Mouse (Mus musculus) neural tube, embryonic 11.5 days (tissue): Measurements from ENCODE around the gene Coa4. TPM values are rescaled to one million over a fixed set of nuclear protein-coding genes. Genes with fewer than 3 reads are reported as not detected.
A peak's percentile ranks its signal among the peaks of the same experiment; 100 is the strongest.

Source experiments
- ATAC-seq: fragments of 200-750 bp; cut with Nextera tagmentation; 2 replicates; pipeline ENCODE4 v1.8.0; 2017; ENCODE audit warnings: moderate number of reproducible peaks, mild to moderate bottlenecking, moderate TSS enrichment, moderate library complexity; ENCODE audit not compliant: insufficient read depth, low FRiP score, low TSS enrichment
- DNase-seq: peaks from one replicate; pipeline ENCODE4 v3.0.0-alpha.2; 2015; ENCODE audit warnings: low spot score
- H3K27ac ChIP-seq: fragments of 300-500 bp; sonication (generic); 2 replicates; pipeline ENCODE4 v1.5.1; 2014; ENCODE audit warnings: low read depth, mild to moderate bottlenecking, low read length
- H3K27me3 ChIP-seq: fragments of 300-500 bp; sonication (generic); 2 replicates; pipeline ENCODE4 v1.6.1; 2014; ENCODE audit warnings: mild to moderate bottlenecking, low read length, mixed read lengths; ENCODE audit not compliant: control insufficient read depth, insufficient read depth
- H3K36me3 ChIP-seq: fragments of 300-500 bp; sonication (generic); 2 replicates; pipeline ENCODE4 v1.6.1; 2014; ENCODE audit warnings: mild to moderate bottlenecking, low read length, moderate library complexity, mixed read lengths; ENCODE audit not compliant: control insufficient read depth, insufficient read depth
- H3K4me1 ChIP-seq: fragments of 300-500 bp; sonication (generic); 2 replicates; pipeline ENCODE4 v1.6.1; 2014; ENCODE audit warnings: low read length, mixed read lengths; ENCODE audit not compliant: control insufficient read depth, insufficient read depth
- H3K4me2 ChIP-seq: fragments of 300-500 bp; sonication (generic); 2 replicates; pipeline ENCODE4 v1.6.1; 2014; ENCODE audit warnings: low read depth, mild to moderate bottlenecking, moderate library complexity
- H3K4me3 ChIP-seq: fragments of 300-500 bp; sonication (generic); 2 replicates; pipeline ENCODE4 v1.5.1; 2014; ENCODE audit warnings: low read depth, low read length
- H3K9ac ChIP-seq: fragments of 300-500 bp; sonication (generic); 2 replicates; pipeline ENCODE4 v1.6.1; 2014; ENCODE audit warnings: mild to moderate bottlenecking, low read length
- H3K9me3 ChIP-seq: fragments of 300-500 bp; sonication (generic); 2 replicates; pipeline ENCODE4 v1.6.1; 2016; ENCODE audit warnings: low read length; ENCODE audit not compliant: control insufficient read depth
- WGBS: fragments of 180-500 bp; shearing (Covaris S2); extraction: QIAGEN DNeasy Blood & Tissue Kit; methylation state at CpG from one replicate; pipeline ENCODE4 v1.1.7; 2014; 5-methylcytosine and 5-hydroxymethylcytosine counted together
- polyA plus RNA-seq: library from polyadenylated mRNA; unstranded; fragments of >200 nt; fragmentation: Nextera tagmentation; extraction: Ambion mirVana; gene quantifications from 2 replicates; pipeline ENCODE4 v1.2.1, GENCODE M21; 2014

The Coa4 gene
- polyA plus RNA-seq, 1 experiment from 2014 or later, result 20.0 TPM

GRCm38 (mm10) chr7:100495581-100496251 is 41.2 kb upstream of the Coa4 start:
- H3K9ac ChIP-seq, result no peak overlapping the region
- 0 out of 2 replicates have a peak overlapping the region, but pooled peaks have one; percentile 20 for H3K27ac ChIP-seq
- peak; percentile 48 for DNase-seq
- H3K4me3 ChIP-seq, result no peak overlapping the region; the same call in 1 of the 2 replicates
- no peaks in the 10 kb centered on the region for H3K9me3 ChIP-seq
- peaks cover 20% of the 10 kb centered on the region for H3K4me1 ChIP-seq
- 33% methylated on average over 11 of the region's 11 CpGs for WGBS
- peak overlapping the region; percentile 6 for H3K4me2 ChIP-seq
- ATAC-seq, result 0 out of 2 replicates have a peak, but pooled peaks have one; percentile 29
- peaks cover 2% of the 10 kb centered on the region; the same call in 1 of the 2 replicates for H3K36me3 ChIP-seq
- H3K27me3 ChIP-seq, result no peaks in the 10 kb centered on the region

GRCm38 (mm10) chr7:100496371-100496770 is 40.5 kb upstream of the Coa4 start:
- peaks cover 20% of the 10 kb centered on the region for H3K4me1 ChIP-seq
- peaks cover 2% of the 10 kb centered on the region; the same call in 1 of the 2 replicates for H3K36me3 ChIP-seq
- H3K27ac ChIP-seq, result no peak overlapping the region
- no peak for ATAC-seq
- H3K9me3 ChIP-seq, result no peaks in the 10 kb centered on the region
- peak overlapping the region; percentile 6; the same call in 1 of the 2 replicates for H3K4me2 ChIP-seq
- H3K4me3 ChIP-seq, result no peak overlapping the region
- no peak for DNase-seq
- 91% methylated on average over 6 of the region's 6 CpGs for WGBS
- no peak overlapping the region for H3K9ac ChIP-seq
- H3K27me3 ChIP-seq, result no peaks in the 10 kb centered on the region

- Histone ChIP-seq H3K27ac (no peak overlapping the region), H3K36me3 (peaks cover 2% of the 10 kb centered on the region; the same call in 1 of the 2 replicates), H3K9ac (no peak overlapping the region), H3K4me1 (peaks cover 20% of the 10 kb centered on the region), H3K4me3 (no peak overlapping the region), H3K9me3 (no peaks in the 10 kb centered on the region), H3K27me3 (no peaks in the 10 kb centered on the region), H3K4me2 (no peak overlapping the region)
- DNase-seq (no peak), ATAC-seq (no peak)
- 100% methylated on average over 9 of the region's 9 CpGs for WGBS
These were observed 40.1 kb upstream of the Coa4 start for GRCm38 (mm10) chr7:100496791-100497190.

- Histone ChIP-seq H3K4me3 (no peak overlapping the region), H3K36me3 (peaks cover 2% of the 10 kb centered on the region; the same call in 1 of the 2 replicates), H3K4me1 (peaks cover 20% of the 10 kb centered on the region), H3K9me3 (no peaks in the 10 kb centered on the region), H3K27me3 (no peaks in the 10 kb centered on the region), H3K4me2 (no peak overlapping the region), H3K9ac (no peak overlapping the region), H3K27ac (no peak overlapping the region)
- DNase-seq (no peak), ATAC-seq (no peak)
- WGBS, result 82% methylated on average over 4 of the region's 4 CpGs
These were observed 39.5 kb upstream of the Coa4 start for GRCm38 (mm10) chr7:100497402-100497801.

GRCm38 (mm10) chr7:100497982-100498381 is 38.9 kb upstream of the Coa4 start:
- H3K4me3 ChIP-seq, result no peak overlapping the region
- H3K27me3 ChIP-seq, result no peaks in the 10 kb centered on the region
- WGBS, result 86% methylated on average over 13 of the region's 13 CpGs
- no peak overlapping the region for H3K4me2 ChIP-seq
- DNase-seq (no peak), ATAC-seq (no peak)
- no peak overlapping the region for H3K9ac ChIP-seq
- no peaks in the 10 kb centered on the region for H3K9me3 ChIP-seq
- H3K36me3 ChIP-seq, result peaks cover 2% of the 10 kb centered on the region; the same call in 1 of the 2 replicates
- H3K27ac ChIP-seq, result no peak overlapping the region
- H3K4me1 ChIP-seq, result peaks cover 16% of the 10 kb centered on the region; the same call in 1 of the 2 replicates

GRCm38 (mm10) chr7:100499465-100499864 is 37.4 kb upstream of the Coa4 start:
- H3K4me2 ChIP-seq, result no peak overlapping the region
- H3K9ac ChIP-seq, result no peak overlapping the region
- no peaks in the 10 kb centered on the region for H3K27me3 ChIP-seq
- ATAC-seq, result no peak
- H3K4me1 ChIP-seq, result peaks cover 7% of the 10 kb centered on the region; the same call in 1 of the 2 replicates
- no peak for DNase-seq
- H3K9me3 ChIP-seq, result no peaks in the 10 kb centered on the region
- no peak overlapping the region for H3K4me3 ChIP-seq
- H3K27ac ChIP-seq, result no peak overlapping the region
- H3K36me3 ChIP-seq, result peaks cover 2% of the 10 kb centered on the region; the same call in 1 of the 2 replicates

GRCm38 (mm10) chr7:100500276-100500977 is 36.4 kb upstream of the Coa4 start:
- Histone ChIP-seq H3K4me1 (peaks cover 5% of the 10 kb centered on the region; the same call in 1 of the 2 replicates), H3K4me3 (no peak overlapping the region), H3K9me3 (no peaks in the 10 kb centered on the region), H3K36me3 (peaks cover 2% of the 10 kb centered on the region; the same call in 1 of the 2 replicates), H3K27ac (no peak overlapping the region), H3K27me3 (no peaks in the 10 kb centered on the region), H3K4me2 (no peak overlapping the region), H3K9ac (no peak overlapping the region)
- 73% methylated on average over 16 of the region's 16 CpGs for WGBS
- DNase-seq, result no peak
- ATAC-seq, result no peak

- no peak overlapping the region for H3K4me3 ChIP-seq
- no peak overlapping the region for H3K9ac ChIP-seq
- H3K4me1 ChIP-seq, result no peaks in the 10 kb centered on the region
- peaks cover 2% of the 10 kb centered on the region; the same call in 1 of the 2 replicates for H3K36me3 ChIP-seq
- H3K4me2 ChIP-seq, result no peak overlapping the region
- no peak for ATAC-seq
- H3K27me3 ChIP-seq, result no peaks in the 10 kb centered on the region
- no peak overlapping the region for H3K27ac ChIP-seq
- WGBS, result 74% methylated on average over 6 of the region's 6 CpGs
- no peaks in the 10 kb centered on the region for H3K9me3 ChIP-seq
- no peak for DNase-seq
These were observed 35.6 kb upstream of the Coa4 start for GRCm38 (mm10) chr7:100501027-100501843.
